Mouse (Mus musculus) thymus, adult 2 months (tissue): ENCODE data around the gene Rufy4.

ENCODE experiments used
- CTCF ChIP-seq: fragments of 200-500 bp; IDR thresholded peaks from 2 replicates; pipeline ENCODE4 v1.5.1; 2012; ENCODE audit warnings: mild to moderate bottlenecking, control low read depth, low read length, moderate library complexity, borderline replicate concordance; ENCODE audit not compliant: control insufficient read depth, poor library complexity, insufficient read depth; ENCODE audit errors: extremely low read depth
- POLR2A ChIP-seq: fragments of 200-500 bp; IDR thresholded peaks from 2 replicates; pipeline ENCODE4 v1.6.1; 2012; ENCODE audit warnings: mild to moderate bottlenecking, low read length, control low read depth, moderate library complexity; ENCODE audit not compliant: control insufficient read depth, poor library complexity, insufficient read depth; ENCODE audit errors: extremely low read depth

DNA sequence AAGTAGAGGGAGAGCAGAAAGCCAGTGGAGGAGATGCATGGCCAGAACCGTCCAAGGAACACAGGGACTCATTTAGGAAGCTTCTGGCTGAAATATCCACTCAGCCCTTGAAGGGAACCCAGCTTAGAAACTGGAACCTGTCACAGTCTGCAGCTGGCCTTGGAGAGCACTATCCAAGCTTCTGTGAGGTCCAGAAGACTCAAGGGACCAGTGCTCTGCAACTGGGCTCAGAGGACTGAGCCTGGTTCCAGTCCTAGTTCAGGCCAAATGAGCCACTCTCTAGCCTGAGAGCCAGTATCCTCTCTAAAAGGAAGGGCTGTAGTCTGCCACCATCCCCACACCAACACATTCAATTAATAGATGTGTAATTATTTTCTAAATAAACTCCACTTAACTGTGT, 36.8 kb upstream of the Rufy4 start:
- TF ChIP-seq CTCF (no peak), POLR2A (no peak)
